Mouse (Mus musculus) gastrocnemius, adult 18-20 months (tissue): ENCODE results near the gene Pla2g4f. TPM values are rescaled to one million over a fixed set of nuclear protein-coding genes. Genes with fewer than 3 reads are reported as not detected.

ENCODE experiments used
- DNase-seq: peaks from one replicate; pipeline ENCODE4 v3.0.0; 2021; ENCODE audit warnings: low spot score
- long read RNA-seq, 2 experiments: library from polyadenylated mRNA; stranded (forward); transcript quantifications; one replicate each; pipeline ENCODE4 v2.0.0; 2021
- total RNA-seq, 2 experiments: library from RNA; stranded (reverse); gene quantifications; 2 replicates each; pipeline ENCODE4 v1.2.3; 2021

Pla2g4f gene
- not detected for total RNA-seq
- long read RNA-seq, experiment 1: 0 reads
- long read RNA-seq, experiment 2: 0 reads

DNA sequence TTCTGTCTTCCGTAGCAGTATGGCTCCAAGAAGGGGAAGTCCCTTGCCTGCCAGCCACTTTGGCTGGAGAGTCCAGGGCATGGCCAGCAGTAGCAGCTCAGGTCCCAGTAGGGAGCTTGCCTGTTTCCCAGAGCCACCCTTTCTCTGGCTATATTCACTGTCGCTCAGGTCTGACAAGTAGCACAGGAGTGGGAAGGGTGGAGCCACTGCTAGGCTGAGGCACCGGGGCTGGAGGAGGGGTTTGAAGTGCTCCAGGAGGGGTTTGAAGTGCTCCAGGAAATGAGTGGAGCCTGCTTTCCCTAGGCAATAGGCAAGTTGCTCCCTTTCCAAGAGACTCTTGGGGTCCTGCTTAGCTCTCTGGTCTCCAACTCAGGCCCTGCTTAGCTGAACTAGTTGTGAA, at the start of gene Pla2g4f:
Gene Pla2g4f (minus strand): TSS at position 190 of the 400 bp plus-strand sequence.
- no peak for DNase-seq

GRCm38 (mm10) chr2:120360425-120360824, 46.5 kb upstream of the Pla2g4f start:
- no peak for DNase-seq

DNA sequence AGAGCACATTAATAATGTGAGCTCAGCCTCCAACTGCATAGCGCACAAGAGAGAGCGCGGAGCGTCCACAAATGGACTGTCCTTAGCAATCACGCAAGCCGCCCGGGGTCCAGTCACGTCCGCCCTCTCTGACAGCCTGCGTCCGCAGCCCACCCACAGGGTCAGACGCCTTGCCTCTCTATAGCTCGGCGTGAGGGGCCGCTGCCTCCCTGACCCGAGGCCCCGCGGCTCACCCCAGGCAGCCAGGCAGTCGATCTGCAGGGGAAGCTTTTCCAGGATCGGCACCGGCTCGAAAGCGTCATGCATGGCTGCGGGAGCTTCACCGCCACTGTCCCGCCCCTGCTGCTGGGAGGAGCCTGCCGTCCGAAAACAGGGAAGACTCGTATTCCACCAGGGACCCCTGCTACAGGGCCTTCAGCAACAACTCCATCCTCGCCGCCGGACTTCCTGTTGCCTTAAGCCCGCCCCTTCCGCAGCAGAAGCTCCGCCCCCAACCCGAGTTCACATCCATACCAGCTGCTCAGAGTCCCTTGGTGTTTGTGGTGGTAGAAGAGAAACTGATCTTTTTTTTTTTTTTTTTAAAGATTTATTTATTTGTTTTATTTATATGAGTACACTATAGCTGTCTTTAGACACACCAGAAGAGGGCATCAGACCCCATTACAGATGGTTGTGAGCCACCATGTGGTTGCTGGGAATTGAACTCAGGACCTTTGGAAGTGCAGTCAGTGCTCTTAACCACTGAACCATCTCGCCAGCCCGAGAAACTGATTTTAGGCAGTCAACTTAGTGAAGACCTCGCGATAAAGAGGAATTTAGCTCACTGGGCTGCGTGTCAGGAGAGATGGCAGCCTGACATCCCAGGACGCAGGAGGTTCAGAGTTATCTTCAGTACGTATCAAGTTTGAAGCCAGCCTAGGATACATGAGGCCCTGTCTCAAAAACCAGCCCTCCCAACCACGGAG, 39.0 kb upstream of the Pla2g4f start, which contains the start of gene Vps39:
Gene Vps39 (minus strand): TSS at position 456 of the 965 bp plus-strand sequence.
- peak; percentile 90 for DNase-seq

DNA sequence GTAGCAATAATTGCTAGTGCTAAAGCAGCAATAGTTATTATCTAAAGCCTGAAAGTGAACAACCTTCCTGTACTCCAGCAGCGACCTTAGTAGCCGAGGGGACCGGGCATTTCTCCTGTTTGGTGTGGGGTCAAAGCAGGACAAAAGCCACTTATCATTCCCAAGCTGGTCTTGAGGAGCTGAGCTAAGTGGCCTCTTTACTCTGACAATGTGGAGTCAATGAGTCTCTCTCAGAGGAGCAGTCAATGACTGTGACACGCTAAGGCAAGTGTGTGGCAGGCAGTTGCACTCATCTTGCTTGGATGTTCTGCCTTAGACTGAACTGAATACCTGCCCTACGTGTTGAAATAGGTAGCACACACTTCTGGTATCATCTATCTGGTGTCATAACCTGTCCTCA, 37.4 kb upstream of the Pla2g4f start:
- no peak for DNase-seq

DNA sequence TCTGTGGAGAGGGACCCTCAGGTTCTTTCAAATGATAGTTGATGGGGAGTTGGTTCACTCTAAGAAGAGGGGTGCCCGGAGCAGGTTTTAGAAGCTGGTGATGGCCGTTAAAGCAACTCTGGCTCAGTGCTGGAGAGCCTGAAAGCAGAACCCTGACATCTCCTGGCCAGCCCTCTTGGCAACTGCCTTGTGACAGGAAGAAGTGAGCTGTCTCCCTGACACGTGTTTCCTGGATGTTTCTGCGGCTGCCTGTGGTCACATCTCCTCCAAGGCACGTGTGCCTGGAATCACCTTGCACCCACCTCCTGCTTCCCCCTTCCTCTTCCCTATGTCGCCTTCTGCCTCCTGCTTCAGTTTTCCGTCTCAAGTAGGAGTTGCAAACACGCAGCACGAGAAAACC, 34.2 kb upstream of the Pla2g4f start:
- DNase-seq: peak; percentile 20

DNA sequence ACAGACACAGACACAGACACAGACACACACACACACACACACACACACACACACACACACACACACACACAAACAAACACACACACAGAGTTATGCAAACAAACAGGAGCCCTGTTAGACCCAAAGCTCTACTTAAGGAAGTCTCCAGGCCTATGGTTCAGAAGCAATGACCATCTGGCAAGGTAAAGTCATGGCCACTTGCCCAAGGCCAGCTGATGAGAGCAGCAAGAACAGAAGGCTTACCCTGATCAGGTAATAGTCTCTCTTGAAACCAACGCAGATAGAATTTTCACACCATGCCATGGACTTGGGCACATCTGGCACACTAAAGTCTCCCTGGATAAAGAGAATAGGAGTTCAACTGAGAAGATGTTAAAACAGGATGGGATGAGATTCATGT, 27.8 kb upstream of the Pla2g4f start:
- DNase-seq: no peak

DNA sequence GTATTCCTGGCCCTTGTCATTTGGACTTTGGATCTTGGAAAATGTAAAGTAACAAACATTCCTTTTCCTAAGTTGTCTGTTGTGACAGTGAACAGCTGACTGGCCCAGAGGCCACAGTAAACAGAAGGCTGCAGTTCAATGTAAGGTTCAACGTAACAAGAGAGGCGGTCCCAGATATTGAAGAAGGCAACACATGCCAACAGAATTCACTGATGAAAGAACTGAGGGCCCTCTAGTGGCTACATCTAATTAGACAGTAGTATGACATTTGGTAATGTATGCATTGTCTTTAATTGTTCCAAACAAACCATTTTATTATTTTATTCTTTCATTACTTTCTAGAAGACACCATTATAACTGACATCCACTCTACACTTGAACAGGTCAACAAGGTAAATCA, 23.9 kb upstream of the Pla2g4f start:
- no peak for DNase-seq

DNA sequence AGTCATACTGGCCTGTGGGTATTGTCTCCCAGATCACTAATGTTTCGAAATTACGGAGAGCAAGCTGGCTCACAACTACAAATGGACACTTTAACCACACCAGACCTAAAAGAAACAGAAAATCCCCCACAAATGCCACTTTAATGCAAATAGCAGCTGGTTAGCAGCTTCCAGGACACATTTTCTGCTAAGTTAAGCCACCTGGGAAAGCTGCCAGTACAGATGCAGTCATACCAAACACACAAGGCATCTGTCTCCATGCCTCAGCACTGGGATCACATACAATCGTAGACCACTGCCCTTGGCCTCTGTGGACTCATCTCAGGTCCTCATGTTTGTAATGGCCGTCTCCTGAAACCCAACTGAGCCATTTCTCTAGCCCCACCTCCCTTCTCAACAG, 17.6 kb upstream of the Pla2g4f start:
- no peak for DNase-seq

- DNase-seq: no peak
Measured at GRCm38 (mm10) chr2:120315077-120315476, 1.1 kb upstream of the Pla2g4f start.

- no peak for DNase-seq
Measured at GRCm38 (mm10) chr2:120314487-120314886, 522 bp upstream of the Pla2g4f start.

GRCm38 (mm10) chr2:120312276-120312825, 1.6 kb downstream of the Pla2g4f start:
- DNase-seq: no peak

DNA sequence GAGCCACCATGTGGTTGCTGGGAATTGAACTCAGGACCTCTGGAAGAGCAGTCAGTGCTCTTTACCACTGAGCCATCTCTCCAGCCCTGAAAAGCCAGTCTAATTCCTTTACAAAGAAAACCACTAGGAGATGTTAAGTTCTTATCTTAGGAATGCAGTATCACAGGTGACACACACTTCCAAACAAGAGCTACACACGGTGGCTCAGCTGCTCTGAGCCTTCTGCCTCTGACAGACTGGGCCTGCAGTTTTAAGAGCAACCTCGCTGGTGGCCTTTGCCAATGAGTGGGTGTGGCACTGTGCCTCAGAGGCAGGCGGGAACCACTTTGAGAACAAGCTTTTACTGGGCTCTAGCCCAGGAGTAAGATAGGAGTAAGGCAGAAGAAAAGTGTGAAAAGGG, 9.9 kb downstream of the Pla2g4f start:
- DNase-seq: no peak

GRCm38 (mm10) chr2:120301076-120301475, 12.9 kb downstream of the Pla2g4f start:
- no peak for DNase-seq

- DNase-seq: no peak
Measured at GRCm38 (mm10) chr2:120299866-120300265, 14.1 kb downstream of the Pla2g4f start.

DNA sequence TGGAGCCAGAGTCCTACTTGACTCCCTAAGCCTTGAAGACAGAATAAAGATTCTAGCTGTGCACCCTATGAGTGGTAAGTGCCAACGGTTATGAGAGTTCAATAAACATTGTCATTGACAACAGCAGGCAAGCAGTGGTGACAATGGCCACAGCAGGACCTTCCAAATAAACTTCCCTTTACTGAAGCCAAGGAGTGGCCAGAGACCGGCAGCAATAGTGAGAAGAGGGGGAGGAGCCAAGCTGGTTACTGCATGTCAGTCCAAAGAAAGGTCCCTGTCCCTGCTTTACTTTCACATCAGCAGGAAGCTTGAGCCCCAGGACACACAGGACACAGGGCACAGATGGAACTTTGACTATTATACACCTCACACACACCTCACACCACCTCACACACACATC, 17.8 kb downstream of the Pla2g4f start:
- DNase-seq: no peak

GRCm38 (mm10) chr2:120291471-120292078, 22.4 kb downstream of the Pla2g4f start:
- DNase-seq: no peak

DNA sequence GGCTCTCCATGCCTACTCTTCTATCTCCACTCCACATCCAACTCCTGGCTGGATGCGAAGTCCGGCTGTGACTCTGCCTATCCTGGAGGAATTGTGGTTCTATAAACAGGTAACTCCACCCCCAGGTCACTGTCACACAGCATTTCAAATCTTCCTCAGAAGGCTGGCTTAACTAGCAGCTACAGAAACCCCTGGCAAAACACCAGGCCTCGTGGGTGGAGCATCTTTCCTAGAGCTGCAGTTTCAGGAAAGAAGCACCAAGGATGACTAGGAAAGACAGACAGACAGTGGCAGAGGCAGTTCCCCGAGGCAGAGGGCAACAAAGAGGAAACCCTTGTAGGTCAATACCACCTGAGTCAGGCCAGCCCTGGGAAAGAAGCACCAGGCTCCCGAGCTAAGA, 25.0 kb downstream of the Pla2g4f start, which contains the start of gene Pla2g4d:
Gene Pla2g4d (minus strand): TSS at position 203 of the 400 bp plus-strand sequence.
- no peak for DNase-seq

DNA sequence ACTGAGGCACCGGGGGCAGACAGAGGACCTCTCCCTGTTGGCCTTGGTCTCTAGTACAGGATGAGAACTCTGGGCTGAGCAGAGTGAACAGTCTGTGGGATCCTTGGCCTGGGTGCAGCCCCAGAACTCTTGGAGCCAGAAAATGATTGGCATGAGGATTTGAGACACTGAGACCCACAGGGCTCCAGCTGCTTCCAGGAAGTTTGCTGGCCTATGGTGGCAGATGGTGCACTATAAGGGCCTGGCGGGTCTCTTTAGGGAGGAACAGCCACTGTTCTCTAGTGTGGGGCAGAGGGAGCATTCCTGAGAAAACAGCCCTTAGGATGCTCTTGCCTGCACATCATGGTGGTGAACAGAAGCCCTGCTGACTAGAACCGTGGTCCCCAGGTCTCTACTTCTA, 25.6 kb downstream of the Pla2g4f start:
- DNase-seq: no peak

DNA sequence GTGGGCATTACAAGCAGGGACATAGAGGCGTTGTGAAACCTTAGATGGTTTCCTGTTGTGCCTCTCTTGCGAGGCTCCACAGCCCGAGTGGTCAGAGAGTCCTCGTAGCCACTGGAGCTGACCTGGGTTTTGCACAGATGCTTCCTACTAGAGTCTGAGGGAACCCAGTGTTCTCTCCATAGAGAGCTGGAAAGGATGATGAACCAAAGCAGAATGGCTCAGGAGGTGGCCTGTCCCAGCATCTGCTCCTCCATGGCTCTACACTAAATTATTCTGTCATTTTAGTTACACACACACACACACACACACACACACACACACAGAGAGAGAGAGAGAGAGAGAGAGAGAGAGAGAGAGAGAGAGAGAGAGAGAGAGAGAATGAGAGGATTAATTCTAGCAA, 28.3 kb downstream of the Pla2g4f start:
- no peak for DNase-seq

- DNase-seq: no peak
Measured at GRCm38 (mm10) chr2:120284705-120285104, 29.3 kb downstream of the Pla2g4f start.

- DNase-seq: no peak
Measured at GRCm38 (mm10) chr2:120284094-120284493, 29.9 kb downstream of the Pla2g4f start.

DNA sequence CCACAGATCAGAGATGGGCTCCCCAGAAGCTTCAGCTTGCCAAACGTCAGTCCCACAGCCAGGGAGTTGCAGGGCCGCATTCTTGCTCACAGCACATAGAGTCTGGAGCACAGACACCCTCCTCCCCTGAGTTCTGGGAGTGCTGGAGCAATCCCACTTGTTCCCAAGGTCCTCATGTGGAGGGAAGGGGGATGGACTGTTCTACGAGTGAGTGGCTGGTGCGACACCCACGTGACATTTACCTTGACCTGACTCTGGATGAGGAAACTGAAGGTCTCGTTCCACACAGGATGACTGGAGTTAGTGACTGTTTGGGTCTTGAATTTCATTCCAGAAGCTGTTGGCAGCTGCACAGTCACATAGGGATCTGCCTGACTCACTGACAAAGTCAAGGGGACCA, 30.4 kb downstream of the Pla2g4f start:
- no peak for DNase-seq
